Mouse (Mus musculus) hindlimb bud, embryonic 11.5 days (tissue): ENCODE results near the gene Kctd20.
"Not testable (repeated sequence)": the region's sequence is repeated elsewhere in the genome, so short reads cannot be mapped to it uniquely, and the experiment has no call there.

ENCODE experiments used
- DNase-seq: peaks from one replicate; pipeline ENCODE4 v3.0.0-alpha.2; 2012; ENCODE audit warnings: low read depth, low spot score; ENCODE audit errors: extremely low spot score

The Kctd20 gene

GRCm38 (mm10) chr17:28981081-28981480 lies 29.3 kb downstream of the Kctd20 start:
- DNase-seq = no peak

- DNase-seq = no peak
Observed at GRCm38 (mm10) chr17:28982591-28982990, 30.8 kb downstream of the Kctd20 start.

- no peak for DNase-seq
Observed at GRCm38 (mm10) chr17:28984724-28985420, 33.1 kb downstream of the Kctd20 start.

- DNase-seq = no peak
Observed at GRCm38 (mm10) chr17:28986833-28987232, 35.1 kb downstream of the Kctd20 start.

- DNase-seq = peak; percentile 50
Observed at GRCm38 (mm10) chr17:28987713-28988112, 36.0 kb downstream of the Kctd20 start.

GRCm38 (mm10) chr17:28988291-28988690 lies 36.5 kb downstream of the Kctd20 start:
- DNase-seq = no peak

GRCm38 (mm10) chr17:28988996-28989395 lies 37.2 kb downstream of the Kctd20 start:
- no peak for DNase-seq

GRCm38 (mm10) chr17:28990060-28990459 lies 38.3 kb downstream of the Kctd20 start:
- DNase-seq = no peak

- DNase-seq = no peak
Observed at GRCm38 (mm10) chr17:28991286-28991685, 39.5 kb downstream of the Kctd20 start.

GRCm38 (mm10) chr17:28992105-28992504 lies 40.4 kb downstream of the Kctd20 start:
- DNase-seq = no peak

- not testable (repeated sequence) for DNase-seq
Observed at GRCm38 (mm10) chr17:28993004-28993403, 41.3 kb downstream of the Kctd20 start.

GRCm38 (mm10) chr17:28994615-28995014 lies 42.9 kb downstream of the Kctd20 start:
- no peak for DNase-seq

- no peak for DNase-seq
Observed at GRCm38 (mm10) chr17:29000465-29000864, 48.7 kb downstream of the Kctd20 start.

- DNase-seq = no peak
Observed at GRCm38 (mm10) chr17:29003740-29004139, 52.0 kb downstream of the Kctd20 start.

- DNase-seq = no peak
Observed at GRCm38 (mm10) chr17:29005002-29005401, 53.3 kb downstream of the Kctd20 start.

GRCm38 (mm10) chr17:29006812-29007211 lies 55.1 kb downstream of the Kctd20 start:
- DNase-seq = no peak

- no peak for DNase-seq
Observed at GRCm38 (mm10) chr17:29007243-29007640, 55.5 kb downstream of the Kctd20 start.

- no peak for DNase-seq
Observed at GRCm38 (mm10) chr17:29007641-29008325, 56.0 kb downstream of the Kctd20 start, which contains the start of gene Stk38. Gene Stk38, minus strand, starts transcription at chr17:29007995.

GRCm38 (mm10) chr17:29008326-29008650 lies 56.5 kb downstream of the Kctd20 start:
- DNase-seq = no peak

- DNase-seq = no peak
Observed at GRCm38 (mm10) chr17:29009181-29009580, 57.4 kb downstream of the Kctd20 start.

- DNase-seq = no peak
Observed at GRCm38 (mm10) chr17:29014235-29014634, 62.5 kb downstream of the Kctd20 start.

- DNase-seq = no peak
Observed at GRCm38 (mm10) chr17:29015638-29016037, 63.9 kb downstream of the Kctd20 start.

- no peak for DNase-seq
Observed at GRCm38 (mm10) chr17:29016705-29017104, 65.0 kb downstream of the Kctd20 start.
